Mouse (Mus musculus): ENCODE results near the gene Arnt2.

Arnt2 gene

GRCm38 (mm10) chr7:84286526-84287225, 123.3 kb downstream of the Arnt2 start:
- no peak for DNase-seq (ENCODE audit: low spot score)

- no peak for DNase-seq (ENCODE audit: low spot score)
These were observed 124.2 kb downstream of the Arnt2 start for GRCm38 (mm10) chr7:84285790-84286189.

- DNase-seq (ENCODE audit: low spot score), result no peak
These were observed 125.0 kb downstream of the Arnt2 start for GRCm38 (mm10) chr7:84284974-84285373.

GRCm38 (mm10) chr7:84282231-84282630, 127.7 kb downstream of the Arnt2 start:
- DNase-seq (ENCODE audit: low spot score), result no peak

GRCm38 (mm10) chr7:84279231-84279630, 130.7 kb downstream of the Arnt2 start:
- DNase-seq (ENCODE audit: low spot score), result no peak

- no peak for DNase-seq (ENCODE audit: low spot score)
These were observed 134.7 kb downstream of the Arnt2 start for GRCm38 (mm10) chr7:84275312-84275711.

- DNase-seq (ENCODE audit: low spot score), result no peak
These were observed 136.0 kb downstream of the Arnt2 start for GRCm38 (mm10) chr7:84273930-84274329.

- peak; percentile 53 for DNase-seq (ENCODE audit: low spot score)
These were observed 137.7 kb downstream of the Arnt2 start for GRCm38 (mm10) chr7:84272206-84272818.

- no peak for DNase-seq (ENCODE audit: low spot score)
These were observed 138.5 kb downstream of the Arnt2 start for GRCm38 (mm10) chr7:84271429-84271828.

GRCm38 (mm10) chr7:84263466-84263865, 146.5 kb downstream of the Arnt2 start:
- no peak for DNase-seq (ENCODE audit: low spot score)

- no peak for DNase-seq (ENCODE audit: low spot score)
These were observed 148.6 kb downstream of the Arnt2 start for GRCm38 (mm10) chr7:84261341-84261740.

- DNase-seq (ENCODE audit: low spot score), result no peak
These were observed 149.6 kb downstream of the Arnt2 start for GRCm38 (mm10) chr7:84260401-84260800.

- DNase-seq (ENCODE audit: low spot score), result no peak
These were observed 150.5 kb downstream of the Arnt2 start for GRCm38 (mm10) chr7:84259309-84259985.

GRCm38 (mm10) chr7:84256661-84257060, 153.3 kb downstream of the Arnt2 start:
- DNase-seq (ENCODE audit: low spot score), result no peak

GRCm38 (mm10) chr7:84256245-84256644, 153.7 kb downstream of the Arnt2 start:
- DNase-seq (ENCODE audit: low spot score), result no peak

- no peak for DNase-seq (ENCODE audit: low spot score)
These were observed 155.1 kb downstream of the Arnt2 start for GRCm38 (mm10) chr7:84254916-84255315.

- DNase-seq (ENCODE audit: low spot score), result no peak
These were observed 155.7 kb downstream of the Arnt2 start for GRCm38 (mm10) chr7:84254311-84254710.

- no peak for DNase-seq (ENCODE audit: low spot score)
These were observed 158.3 kb downstream of the Arnt2 start for GRCm38 (mm10) chr7:84251667-84252066.

GRCm38 (mm10) chr7:84250736-84251135, 159.2 kb downstream of the Arnt2 start:
- no peak for DNase-seq (ENCODE audit: low spot score)

- DNase-seq (ENCODE audit: low spot score), result no peak
These were observed 160.0 kb downstream of the Arnt2 start for GRCm38 (mm10) chr7:84249951-84250350.

GRCm38 (mm10) chr7:84249381-84249780, 160.6 kb downstream of the Arnt2 start:
- DNase-seq (ENCODE audit: low spot score), result no peak

GRCm38 (mm10) chr7:84247960-84248665, 161.9 kb downstream of the Arnt2 start:
- DNase-seq (ENCODE audit: low spot score), result no peak

- no peak for DNase-seq (ENCODE audit: low spot score)
These were observed 163.1 kb downstream of the Arnt2 start for GRCm38 (mm10) chr7:84246878-84247277.

Measured in left cerebral cortex, adult 11 months (tissue).